Mouse (Mus musculus) E14TG2a.4 (cell line): ENCODE data around the gene Lrrc4c.

Source experiments
- CTCF ChIP-seq: conservative IDR thresholded peaks from 2 replicates; pipeline ENCODE4 v1.5.1; 2014; ENCODE audit warnings: low read length
- POU5F1 ChIP-seq: IDR thresholded peaks from 2 replicates; pipeline ENCODE4 v1.6.1; 2014; ENCODE audit warnings: low read length, borderline replicate concordance

GRCm38 (mm10) chr2:96334652-96335051, 16.7 kb downstream of the Lrrc4c start:
- TF ChIP-seq CTCF (no peak), POU5F1 (no peak)
